Mouse (Mus musculus) liver (tissue): ENCODE data around the gene Scn3a.

Experiments
- DNase-seq: peaks from one replicate; pipeline ENCODE4 v3.0.0-alpha.2; 2020; ENCODE audit warnings: mixed read lengths

Gene Scn3a

GRCm38 (mm10) chr2:65566793-65567787 lies at the start of gene Scn3a:
Gene Scn3a (minus strand): TSS chr2:65567627.
- peak; percentile 6 for DNase-seq

GRCm38 (mm10) chr2:65611887-65612286 lies 44.5 kb upstream of the Scn3a start:
- no peak for DNase-seq

- DNase-seq = no peak
These were observed 40.4 kb upstream of the Scn3a start for GRCm38 (mm10) chr2:65607813-65608212.

- DNase-seq = no peak
These were observed 20.3 kb upstream of the Scn3a start for GRCm38 (mm10) chr2:65587679-65588078.

- no peak for DNase-seq
These were observed 498 bp upstream of the Scn3a start for GRCm38 (mm10) chr2:65567925-65568324.

GRCm38 (mm10) chr2:65563898-65564297 lies 3.5 kb downstream of the Scn3a start:
- no peak for DNase-seq

GRCm38 (mm10) chr2:65557719-65558118 lies 9.7 kb downstream of the Scn3a start:
- no peak for DNase-seq

- DNase-seq = no peak
These were observed 12.8 kb downstream of the Scn3a start for GRCm38 (mm10) chr2:65554662-65555061.

GRCm38 (mm10) chr2:65553473-65553872 lies 14.0 kb downstream of the Scn3a start:
- DNase-seq = no peak

GRCm38 (mm10) chr2:65552727-65553126 lies 14.7 kb downstream of the Scn3a start:
- DNase-seq = no peak

GRCm38 (mm10) chr2:65552222-65552621 lies 15.2 kb downstream of the Scn3a start:
- DNase-seq = no peak

GRCm38 (mm10) chr2:65551736-65552135 lies 15.7 kb downstream of the Scn3a start:
- DNase-seq = peak; percentile 11

GRCm38 (mm10) chr2:65550564-65550963 lies 16.9 kb downstream of the Scn3a start:
- no peak for DNase-seq

- no peak for DNase-seq
These were observed 18.8 kb downstream of the Scn3a start for GRCm38 (mm10) chr2:65548665-65549064.

GRCm38 (mm10) chr2:65547341-65547740 lies 20.1 kb downstream of the Scn3a start:
- no peak for DNase-seq

GRCm38 (mm10) chr2:65542906-65543592 lies 24.4 kb downstream of the Scn3a start:
- DNase-seq = no peak

- DNase-seq = no peak
These were observed 25.6 kb downstream of the Scn3a start for GRCm38 (mm10) chr2:65541781-65542180.

GRCm38 (mm10) chr2:65538436-65538835 lies 29.0 kb downstream of the Scn3a start:
- DNase-seq = no peak

- no peak for DNase-seq
These were observed 35.1 kb downstream of the Scn3a start for GRCm38 (mm10) chr2:65532127-65532854.

- DNase-seq = no peak
These were observed 38.3 kb downstream of the Scn3a start for GRCm38 (mm10) chr2:65529148-65529547.

GRCm38 (mm10) chr2:65516703-65517102 lies 50.7 kb downstream of the Scn3a start:
- no peak for DNase-seq

- no peak for DNase-seq
These were observed 59.2 kb downstream of the Scn3a start for GRCm38 (mm10) chr2:65508217-65508616.

- no peak for DNase-seq
These were observed 77.0 kb downstream of the Scn3a start for GRCm38 (mm10) chr2:65490450-65490849.
